Mouse (Mus musculus) kidney, adult 2 months (tissue): ENCODE data around the gene Iqcf1. TPM values are rescaled to one million over a fixed set of nuclear protein-coding genes. Genes with fewer than 3 reads are reported as not detected.

ENCODE experiments used
- DNase-seq: peaks from one replicate; pipeline ENCODE4 v3.0.0; 2021
- H3K27ac ChIP-seq: fragments of 200-500 bp; 2 replicates; pipeline ENCODE4 v1.5.1; 2012; ENCODE audit warnings: low read depth, low read length, control low read depth, inconsistent platforms; ENCODE audit not compliant: insufficient read depth
- H3K27me3 ChIP-seq: fragments of 200-500 bp; replicated peaks from 2 replicates; pipeline ENCODE4 v1.6.1; 2012; ENCODE audit warnings: mild to moderate bottlenecking, moderate library complexity, low read length, inconsistent platforms; ENCODE audit not compliant: control insufficient read depth, insufficient read depth
- H3K36me3 ChIP-seq: fragments of 200-500 bp; 2 replicates; pipeline ENCODE4 v1.6.1; 2012; ENCODE audit warnings: mild to moderate bottlenecking, moderate library complexity, low read length, inconsistent platforms; ENCODE audit not compliant: control insufficient read depth, insufficient read depth
- H3K4me1 ChIP-seq: fragments of 200-500 bp; 2 replicates; pipeline ENCODE4 v1.6.1; 2011; ENCODE audit warnings: low read length; ENCODE audit not compliant: control insufficient read depth, insufficient read depth
- H3K4me3 ChIP-seq: fragments of 200-500 bp; 2 replicates; pipeline ENCODE4 v1.5.1; 2011; ENCODE audit warnings: mild to moderate bottlenecking, low read depth, low read length, control low read depth; ENCODE audit not compliant: insufficient read depth
- CTCF ChIP-seq: fragments of 200-500 bp; conservative IDR thresholded peaks from 2 replicates; pipeline ENCODE4 v1.5.1; 2011; ENCODE audit warnings: low read depth, mild to moderate bottlenecking, control low read depth, low read length, moderate library complexity, mixed read lengths; ENCODE audit not compliant: insufficient read depth, insufficient read length
- POLR2A ChIP-seq: fragments of 200-500 bp; IDR thresholded peaks from one replicate; pipeline ENCODE4 v1.6.1; 2011; ENCODE audit warnings: low read depth, low read length, control low read depth
- WGBS: fragments of 180-500 bp; shearing (Covaris S2); methylation state at CpG from one replicate; pipeline ENCODE4 v1.1.7; 2018; 5-methylcytosine and 5-hydroxymethylcytosine counted together
- polyA plus RNA-seq: library from polyadenylated mRNA; depleted of rRNA; stranded (reverse); fragments of >200 nt; gene quantifications from 2 replicates; pipeline ENCODE4 v1.2.3, GENCODE M21; 2012; rRNA removed

Iqcf1 gene
- polyA plus RNA-seq, 1 experiment: not detected

DNA sequence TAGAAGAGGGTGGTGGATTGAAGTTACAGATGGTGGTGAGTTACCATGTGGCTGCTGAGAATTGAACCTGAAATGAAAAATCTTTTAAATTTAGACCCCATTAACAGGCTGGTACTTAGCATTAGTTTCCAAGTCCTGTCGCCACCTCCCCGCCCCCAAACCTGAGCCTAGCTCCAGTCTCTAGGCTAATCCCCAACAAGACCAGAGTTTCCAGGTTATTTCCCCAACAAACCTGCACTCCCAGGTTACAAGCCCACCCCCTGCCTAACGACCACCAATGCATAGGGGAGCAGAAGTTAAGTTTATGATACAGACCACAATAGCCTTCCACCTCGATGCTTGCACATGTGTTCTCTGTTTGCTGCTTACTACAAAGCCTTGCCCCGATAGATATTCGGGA, 13.8 kb downstream of the Iqcf1 start:
- TF ChIP-seq CTCF (no peak), POLR2A (no peak)
- Histone ChIP-seq H3K27me3 (no peaks in the 10 kb centered on the region), H3K4me3 (no peak overlapping the region), H3K27ac (no peak overlapping the region), H3K4me1 (no peaks in the 10 kb centered on the region), H3K36me3 (no peaks in the 10 kb centered on the region)
- 77% methylated on average over 6 of the region's 6 CpGs for WGBS
- no peak for DNase-seq

DNA sequence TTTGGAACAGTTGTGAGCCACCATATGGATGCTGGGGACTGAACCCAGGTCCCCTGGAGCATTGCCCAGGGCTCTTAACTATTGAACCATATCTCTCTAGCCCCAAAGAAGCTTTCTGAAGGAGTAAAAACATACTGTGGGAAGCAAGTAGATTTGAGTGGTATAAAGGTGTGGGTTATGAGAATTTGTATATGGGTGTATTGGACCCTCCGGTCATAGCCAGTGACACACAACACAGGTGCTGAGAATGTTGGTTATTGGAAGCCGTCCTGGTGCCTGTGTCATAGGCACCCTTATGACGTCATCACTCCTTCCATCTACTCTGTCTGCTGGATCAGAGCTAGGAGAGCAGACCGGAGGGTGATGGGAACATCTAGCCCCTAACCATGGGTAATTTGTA, 14.5 kb downstream of the Iqcf1 start, which contains the start of gene Iqcf5:
Gene Iqcf5 (plus strand): TSS at position 301 of the 400 bp plus-strand sequence.
- Histone ChIP-seq H3K36me3 (no peaks in the 10 kb centered on the region), H3K4me1 (no peaks in the 10 kb centered on the region), H3K4me3 (no peak within 1 kb of the TSS), H3K27me3 (no peaks in the 10 kb centered on the region), H3K27ac (no peak within 1 kb of the TSS)
- 85% methylated on average over 4 of the region's 4 CpGs for WGBS
- DNase-seq: no peak
- TF ChIP-seq POLR2A: no peak
- no peak for TF ChIP-seq CTCF

- no peaks in the 10 kb centered on the region for H3K27me3 ChIP-seq
- DNase-seq: no peak
- no peaks in the 10 kb centered on the region for H3K36me3 ChIP-seq
- TF ChIP-seq CTCF: no peak
- no peak for TF ChIP-seq POLR2A
- WGBS: 55% methylated on average over 2 of the region's 2 CpGs
- H3K4me1 ChIP-seq: no peaks in the 10 kb centered on the region
- H3K4me3 ChIP-seq: no peak overlapping the region
- no peak overlapping the region for H3K27ac ChIP-seq
Observed at GRCm38 (mm10) chr9:106519433-106519832, 19.7 kb downstream of the Iqcf1 start.

DNA sequence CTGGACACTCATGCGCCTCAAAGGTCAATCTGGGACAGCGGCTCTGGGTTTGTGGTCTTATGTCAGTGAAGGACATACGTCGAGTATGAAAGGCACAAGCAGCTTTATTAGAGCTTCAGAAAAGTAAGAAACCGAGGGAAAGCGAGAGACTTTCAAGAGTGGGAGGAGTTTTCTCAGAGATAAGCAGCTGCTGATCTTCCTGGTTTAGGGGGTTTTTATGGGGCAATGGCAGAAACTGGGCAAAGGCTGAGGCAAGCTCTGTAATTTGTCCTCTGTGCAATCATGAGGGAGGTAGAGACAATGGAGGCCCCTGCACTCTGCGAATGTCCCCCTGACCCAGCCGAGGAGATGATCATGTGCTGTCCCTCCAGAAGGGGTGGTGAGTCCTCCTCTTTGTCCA, 20.1 kb downstream of the Iqcf1 start:
- DNase-seq: no peak
- H3K4me3 ChIP-seq: no peak overlapping the region
- TF ChIP-seq POLR2A: no peak
- no peak for TF ChIP-seq CTCF
- no peak overlapping the region for H3K27ac ChIP-seq
- no peaks in the 10 kb centered on the region for H3K36me3 ChIP-seq
- H3K27me3 ChIP-seq: no peaks in the 10 kb centered on the region
- WGBS: 63% methylated on average over 8 of the region's 8 CpGs
- no peaks in the 10 kb centered on the region for H3K4me1 ChIP-seq

DNA sequence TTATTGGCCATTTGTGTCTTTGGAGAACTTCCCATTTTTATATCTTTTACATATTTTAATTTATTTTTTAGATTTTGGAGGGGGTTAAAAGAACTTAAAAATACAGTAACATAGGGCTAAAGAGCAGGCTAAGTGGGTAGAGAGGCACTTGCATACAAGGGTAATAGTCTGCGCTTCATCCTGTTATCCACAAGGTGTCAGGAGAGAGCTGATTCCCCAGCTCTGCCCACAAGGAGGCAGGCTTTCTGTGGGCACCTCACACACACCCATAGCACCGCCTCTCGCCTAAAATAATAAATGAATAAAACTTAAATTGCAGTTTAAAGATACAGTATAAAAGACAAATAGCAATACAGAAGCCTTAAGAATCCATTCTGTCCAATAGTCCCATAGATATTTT, 32.1 kb downstream of the Iqcf1 start:
- Histone ChIP-seq H3K27ac (no peak overlapping the region), H3K36me3 (no peaks in the 10 kb centered on the region), H3K4me3 (no peak overlapping the region), H3K27me3 (no peaks in the 10 kb centered on the region), H3K4me1 (no peaks in the 10 kb centered on the region)
- peak; percentile 16 for DNase-seq
- WGBS: 29% methylated on average over 3 of the region's 3 CpGs
- TF ChIP-seq CTCF (peak; percentile 90), POLR2A (no peak)

DNA sequence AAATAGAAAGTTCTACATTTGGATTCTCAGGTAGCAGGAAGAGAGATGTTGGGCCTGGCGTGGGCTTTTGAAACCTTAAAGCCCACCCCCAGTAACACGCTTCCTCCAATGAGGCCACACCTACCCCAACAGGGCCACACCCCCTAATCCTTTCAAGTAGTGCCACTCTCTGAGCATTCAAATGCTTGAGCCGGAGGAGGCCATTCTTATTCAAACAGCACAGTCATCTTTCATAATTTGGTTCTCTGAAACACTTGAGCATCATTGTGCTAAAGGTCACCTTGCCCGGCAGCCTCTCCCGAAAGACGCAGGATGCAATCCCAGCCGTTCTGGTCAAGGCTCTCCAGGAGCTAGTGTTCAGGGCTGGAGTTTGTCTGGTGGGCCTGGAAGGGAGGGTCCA, 34.5 kb downstream of the Iqcf1 start:
- no peaks in the 10 kb centered on the region for H3K27me3 ChIP-seq
- H3K4me3 ChIP-seq: no peak overlapping the region
- 94% methylated on average over 7 of the region's 7 CpGs for WGBS
- no peaks in the 10 kb centered on the region for H3K4me1 ChIP-seq
- no peak overlapping the region for H3K27ac ChIP-seq
- TF ChIP-seq POLR2A (no peak), CTCF (no peak)
- DNase-seq: no peak
- no peaks in the 10 kb centered on the region for H3K36me3 ChIP-seq

- DNase-seq: no peak
- TF ChIP-seq POLR2A (no peak), CTCF (no peak)
- H3K27ac ChIP-seq: no peak overlapping the region
- H3K4me3 ChIP-seq: no peak overlapping the region
- no peaks in the 10 kb centered on the region for H3K4me1 ChIP-seq
- WGBS: 85% methylated on average over 11 of the region's 11 CpGs
- H3K27me3 ChIP-seq: no peaks in the 10 kb centered on the region
- no peaks in the 10 kb centered on the region for H3K36me3 ChIP-seq
Observed at GRCm38 (mm10) chr9:106534975-106535374, 35.2 kb downstream of the Iqcf1 start.

Other genes with a start within 250 kb of the Iqcf1 start
- 5.8 and 6.1 TPM in 2 replicates for gene Poc1a, start 218.9 kb upstream of the Iqcf1 start, polyA plus RNA-seq
- 38.8 and 44.1 TPM in 2 replicates for gene Dusp7, start 131.3 kb upstream of the Iqcf1 start, polyA plus RNA-seq
- gene Rpl29, start 70.5 kb upstream of the Iqcf1 start, polyA plus RNA-seq: 452 and 521 TPM in 2 replicates
- 141 and 154 TPM in 2 replicates for gene Acy1, start 61.6 kb upstream of the Iqcf1 start, polyA plus RNA-seq
- 470 and 526 TPM in 2 replicates for gene Abhd14b, start 52.5 kb upstream of the Iqcf1 start, polyA plus RNA-seq
- 137 and 146 TPM in 2 replicates for gene Abhd14a, start 52.3 kb upstream of the Iqcf1 start, polyA plus RNA-seq
- 90.3 and 115 TPM in 2 replicates for gene Pcbp4, start 46.7 kb upstream of the Iqcf1 start, polyA plus RNA-seq
- 0.07 TPM in 1 of 2 replicates, not detected in the other for gene Gpr62, start 34.0 kb upstream of the Iqcf1 start, polyA plus RNA-seq
- 17.5 and 20.7 TPM in 2 replicates for gene Rrp9, start 24.0 kb upstream of the Iqcf1 start, polyA plus RNA-seq
- gene Parp3, start 23.0 kb upstream of the Iqcf1 start, polyA plus RNA-seq: 25.8 and 31.9 TPM in 2 replicates
- 0.39 TPM in 1 of 2 replicates, not detected in the other for gene Iqcf5, start 14.6 kb downstream of the Iqcf1 start, polyA plus RNA-seq
- gene Iqcf3, start 61.7 kb downstream of the Iqcf1 start, polyA plus RNA-seq: 0.06 and 0.11 TPM in 2 replicates
- 0.22 TPM in 1 of 2 replicates, not detected in the other for gene Iqcf4, start 71.0 kb downstream of the Iqcf1 start, polyA plus RNA-seq
- not detected in 2 replicates for gene Iqcf6, start 126.6 kb downstream of the Iqcf1 start, polyA plus RNA-seq
- gene Grm2, start 156.1 kb downstream of the Iqcf1 start, polyA plus RNA-seq: not detected in 2 replicates
- 219 and 248 TPM in 2 replicates for gene Tex264, start 186.0 kb downstream of the Iqcf1 start, polyA plus RNA-seq